Mouse (Mus musculus) retina, postnatal 7 days (tissue): ENCODE data around the gene Neurl4.
A peak's percentile ranks its signal among the peaks of the same experiment; 100 is the strongest.

ENCODE experiments used
- DNase-seq: peaks from one replicate; pipeline ENCODE4 v3.0.0-alpha.2; 2012; ENCODE audit warnings: low read depth, low spot score

The Neurl4 gene

DNA sequence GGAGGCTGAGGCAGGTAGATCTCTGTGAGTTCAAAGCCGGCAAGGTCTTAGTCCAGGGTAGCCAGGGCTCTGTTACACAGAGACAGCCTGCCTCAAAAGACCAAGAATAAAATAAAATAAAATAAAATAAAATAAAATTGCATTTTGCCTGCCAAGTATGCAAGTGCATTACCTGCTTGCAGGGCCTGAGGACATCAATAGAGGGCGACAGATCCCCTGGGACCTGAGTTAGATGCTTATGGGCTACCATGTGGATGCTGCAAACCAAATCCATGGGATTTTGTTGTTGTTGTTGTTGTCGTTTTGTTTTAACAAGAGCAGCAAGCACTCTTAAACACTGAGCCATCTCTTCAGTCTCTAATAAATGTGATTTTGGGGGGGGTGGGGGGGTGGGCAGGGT, 31.4 kb downstream of the Neurl4 start:
- no peak for DNase-seq

- DNase-seq: no peak
Observed at GRCm38 (mm10) chr11:69933066-69933465, 32.2 kb downstream of the Neurl4 start.

DNA sequence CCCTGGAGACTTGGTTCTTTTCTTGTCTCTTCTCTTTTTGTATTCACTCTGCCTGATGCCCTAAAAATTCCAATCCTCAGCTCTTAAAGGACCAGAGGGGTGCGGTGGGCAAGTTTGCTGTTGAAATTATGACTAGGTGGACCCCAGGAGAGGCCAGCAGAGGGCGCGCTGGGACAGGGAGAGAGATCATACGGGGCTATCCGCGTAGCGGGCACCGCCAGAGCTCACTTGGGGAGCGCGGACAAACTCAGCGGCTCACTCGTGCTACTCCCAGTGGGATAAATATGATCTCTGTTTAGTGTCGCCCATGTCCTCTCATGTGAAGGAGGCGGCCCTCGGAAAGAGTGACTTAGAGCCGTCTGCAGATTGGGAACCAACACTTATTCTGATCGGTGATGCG, 33.3 kb downstream of the Neurl4 start:
- DNase-seq: peak; percentile 86

- DNase-seq: no peak
Observed at GRCm38 (mm10) chr11:69934681-69935080, 33.8 kb downstream of the Neurl4 start.

- peak; percentile 86 for DNase-seq
Observed at GRCm38 (mm10) chr11:69935137-69935879, 34.4 kb downstream of the Neurl4 start, which contains the start of gene Ybx2. TSS of gene Ybx2 (plus strand) at chr11:69935796.

DNA sequence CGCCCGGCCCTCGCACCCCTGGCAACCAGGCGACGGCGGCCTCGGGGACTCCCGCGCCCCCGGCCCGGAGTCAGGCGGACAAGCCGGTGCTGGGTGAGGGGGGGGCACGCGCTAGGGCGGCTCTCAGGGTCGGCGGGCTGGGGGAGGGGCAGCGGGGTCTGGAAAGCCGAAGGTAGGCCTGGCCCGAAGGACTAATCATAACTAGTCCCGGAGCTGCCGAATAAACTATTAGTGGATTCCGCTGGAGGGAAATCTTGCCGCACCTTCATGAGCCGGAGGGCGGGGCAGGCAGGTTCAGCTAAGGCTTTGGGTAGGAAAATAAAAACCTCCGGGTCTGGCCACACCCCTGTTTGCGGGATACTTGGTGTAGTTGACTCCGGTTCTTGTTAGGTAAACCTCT, 35.3 kb downstream of the Neurl4 start:
- DNase-seq: no peak

- no peak for DNase-seq
Observed at GRCm38 (mm10) chr11:69936714-69937347, 36.0 kb downstream of the Neurl4 start.

DNA sequence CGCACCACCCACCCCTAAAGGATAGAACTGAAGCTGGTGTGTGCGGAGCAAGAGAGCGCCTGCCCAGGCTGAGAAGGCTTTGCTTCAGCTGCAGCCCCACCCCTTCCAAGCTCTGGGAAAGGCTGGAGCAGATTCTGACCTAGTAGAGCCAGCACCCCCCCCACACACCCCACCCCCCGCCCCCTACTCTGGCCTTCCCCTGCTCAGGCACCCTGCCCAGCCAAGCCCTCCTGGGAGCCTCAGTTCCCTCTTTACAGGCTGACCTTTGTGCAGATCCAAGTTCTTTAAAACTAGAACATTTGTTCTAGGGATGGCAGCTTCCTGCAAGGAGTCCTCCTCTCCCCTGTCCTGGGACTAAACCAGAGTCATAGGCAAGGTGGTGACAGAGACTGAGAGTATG, 36.5 kb downstream of the Neurl4 start:
- DNase-seq: no peak

DNA sequence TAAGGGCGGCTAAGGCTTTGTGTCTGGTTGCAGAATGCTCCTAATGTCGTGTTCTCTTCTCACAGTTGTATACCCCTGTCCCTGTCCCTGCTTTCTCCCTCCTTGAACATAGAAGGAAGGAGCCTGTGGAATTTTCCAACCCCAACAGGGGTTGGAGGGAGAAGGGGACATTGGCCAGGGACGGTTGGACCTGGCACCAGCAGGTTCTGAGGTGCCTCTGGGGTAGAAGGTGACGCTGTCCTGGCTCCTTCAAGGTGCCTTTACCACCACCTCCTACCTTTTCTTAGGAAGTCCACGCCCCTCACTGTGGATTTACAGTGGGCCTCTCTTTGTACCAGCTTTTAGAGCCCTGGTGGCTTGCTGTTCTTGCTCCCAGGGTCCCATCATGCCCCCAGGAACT, 37.0 kb downstream of the Neurl4 start:
- DNase-seq: no peak

DNA sequence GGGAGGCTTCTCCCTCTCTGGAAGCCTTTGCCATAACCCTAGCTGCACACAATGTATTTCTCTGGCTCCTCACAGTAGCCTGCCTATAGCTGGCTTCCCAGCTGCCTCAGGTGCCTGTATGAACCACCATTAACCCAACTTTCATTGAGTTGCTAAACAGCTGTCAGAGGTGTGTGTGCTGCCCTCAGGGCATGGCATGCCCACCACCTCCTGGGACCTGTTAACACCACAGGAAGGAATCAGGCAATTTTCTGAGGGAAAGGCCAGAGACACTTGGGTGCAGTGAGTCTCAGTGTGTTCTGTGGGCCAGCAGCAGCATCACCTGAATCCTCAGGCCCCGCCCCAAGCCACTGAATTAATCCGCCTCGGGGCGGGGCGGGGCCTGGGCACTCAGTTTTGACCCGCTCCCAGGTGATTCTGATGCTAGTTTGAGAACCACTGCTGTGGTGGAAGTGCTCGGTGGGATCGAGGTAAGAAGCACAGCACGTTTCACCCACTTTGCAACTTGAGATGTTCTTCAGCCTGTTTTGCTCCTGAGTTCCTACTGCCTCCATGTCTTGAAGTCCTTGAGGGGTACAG, 37.6 kb downstream of the Neurl4 start:
- no peak for DNase-seq

DNA sequence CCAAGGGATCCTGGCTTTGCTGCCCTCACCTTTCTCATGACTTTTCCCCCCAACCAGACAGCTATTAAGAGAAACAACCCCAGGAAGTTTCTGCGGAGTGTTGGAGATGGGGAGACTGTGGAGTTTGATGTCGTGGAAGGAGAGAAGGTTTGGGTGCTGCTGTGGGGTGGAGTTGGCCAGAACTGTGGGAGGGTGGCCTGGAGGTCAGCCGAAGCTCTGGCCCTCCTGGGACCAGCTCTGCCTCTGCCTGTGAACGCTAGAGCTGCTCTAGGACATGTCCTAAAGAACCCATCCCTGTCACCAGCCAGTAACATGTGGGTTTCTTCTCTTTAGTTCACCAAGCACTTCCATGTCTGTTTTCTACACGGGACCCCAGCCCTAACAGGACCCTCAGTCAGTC, 38.3 kb downstream of the Neurl4 start:
- no peak for DNase-seq

GRCm38 (mm10) chr11:69939731-69940130, 38.9 kb downstream of the Neurl4 start:
- no peak for DNase-seq

DNA sequence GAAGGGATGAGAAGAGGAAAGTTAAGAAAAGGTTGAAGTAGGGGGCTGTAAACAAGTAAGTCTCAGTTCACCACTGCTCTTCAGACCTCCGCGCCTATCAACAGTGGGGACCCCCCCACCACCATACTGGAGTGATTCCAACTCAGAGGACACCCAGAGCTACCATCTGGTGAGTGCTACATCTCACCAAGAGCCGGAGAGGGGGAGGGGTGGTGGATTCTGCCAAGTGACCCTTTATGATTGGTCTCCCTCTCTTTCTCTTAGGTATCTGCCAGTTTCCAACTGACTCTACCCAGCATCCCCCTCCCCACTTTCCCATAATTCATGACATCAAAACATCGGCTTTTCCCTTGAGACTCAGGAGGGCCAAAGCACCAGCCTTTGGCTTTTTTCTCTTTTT, 40.1 kb downstream of the Neurl4 start:
- no peak for DNase-seq

GRCm38 (mm10) chr11:69945216-69945615, 44.3 kb downstream of the Neurl4 start:
- no peak for DNase-seq

DNA sequence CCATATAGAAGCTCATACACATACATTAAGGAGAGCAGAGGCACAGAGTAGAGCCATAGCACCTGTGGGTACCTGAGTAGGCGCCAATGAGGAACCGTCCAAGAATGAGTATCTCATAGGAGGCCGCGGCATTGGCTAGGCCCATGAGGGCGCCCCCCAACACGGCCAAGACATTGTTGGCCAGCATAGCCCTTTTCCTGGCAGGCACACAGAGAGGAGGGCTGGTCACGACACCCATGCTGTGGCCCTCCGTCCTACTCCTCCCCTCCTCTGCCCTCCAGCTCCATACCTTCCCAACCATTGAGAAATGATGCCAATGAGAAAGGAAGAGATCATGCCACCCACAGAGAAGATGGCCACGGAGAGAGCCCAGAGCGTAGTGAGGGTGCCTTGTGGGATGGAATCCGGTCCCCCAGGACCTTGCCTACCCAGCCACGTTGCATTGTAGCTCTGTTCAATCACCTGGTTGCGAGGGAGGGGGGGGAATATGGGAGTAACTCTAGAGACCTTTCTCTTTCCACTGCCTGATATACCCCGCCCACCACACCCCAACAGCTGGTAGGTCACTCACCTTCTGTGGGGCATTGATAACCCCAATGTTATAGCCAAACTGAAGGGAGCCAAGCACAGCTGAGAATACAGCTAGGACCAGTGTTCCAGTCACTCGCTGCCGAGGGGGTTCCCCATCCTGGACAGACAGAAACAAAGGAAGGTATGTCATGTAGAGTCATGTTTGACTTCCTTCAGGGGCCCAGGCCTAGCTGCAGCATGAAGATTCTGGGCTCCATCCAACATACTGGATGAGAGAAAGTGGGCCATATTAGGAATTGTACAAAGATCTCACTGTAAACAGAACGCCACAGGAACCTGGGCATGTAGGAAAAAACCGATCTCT, 45.4 kb downstream of the Neurl4 start:
- no peak for DNase-seq

- no peak for DNase-seq
Observed at GRCm38 (mm10) chr11:69947337-69948065, 46.6 kb downstream of the Neurl4 start.

DNA sequence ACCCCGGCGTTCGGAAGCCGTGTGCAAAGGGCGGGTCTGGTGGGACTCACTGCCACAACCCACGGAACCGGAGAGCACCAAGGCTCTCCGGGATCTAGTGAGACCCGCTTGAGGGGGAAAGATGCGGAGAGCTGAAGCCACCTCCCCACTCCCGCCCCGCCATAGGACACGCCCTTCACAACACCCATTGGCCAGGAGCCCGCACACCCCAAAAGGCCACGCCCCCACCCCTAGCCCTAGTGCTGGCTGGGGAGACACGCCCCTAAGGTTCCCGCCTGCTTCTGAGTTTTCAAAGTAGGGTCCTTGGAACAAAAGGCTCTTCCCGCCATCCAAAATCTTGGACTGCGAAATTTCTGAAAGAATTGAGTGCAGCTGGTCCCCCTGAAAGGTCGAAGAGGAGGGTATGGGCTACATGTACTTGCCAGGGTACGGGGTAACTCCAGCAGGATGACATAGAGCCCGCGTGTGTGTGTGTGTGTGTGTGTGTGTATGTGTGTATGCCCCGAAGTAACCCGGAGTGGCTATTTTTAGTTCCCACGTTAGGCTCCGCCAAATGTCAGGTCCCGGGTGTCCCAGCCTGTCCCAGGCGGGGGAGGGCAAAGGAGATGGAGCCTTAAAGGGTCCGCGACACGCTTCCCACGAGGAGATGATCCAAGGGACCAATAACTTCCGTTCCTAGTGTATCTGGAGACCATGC, 47.3 kb downstream of the Neurl4 start, which contains the start of gene Slc2a4:
Gene Slc2a4, minus strand, starts transcription at position 123 of the 697 bp plus-strand sequence.
- DNase-seq: peak; percentile 57

DNA sequence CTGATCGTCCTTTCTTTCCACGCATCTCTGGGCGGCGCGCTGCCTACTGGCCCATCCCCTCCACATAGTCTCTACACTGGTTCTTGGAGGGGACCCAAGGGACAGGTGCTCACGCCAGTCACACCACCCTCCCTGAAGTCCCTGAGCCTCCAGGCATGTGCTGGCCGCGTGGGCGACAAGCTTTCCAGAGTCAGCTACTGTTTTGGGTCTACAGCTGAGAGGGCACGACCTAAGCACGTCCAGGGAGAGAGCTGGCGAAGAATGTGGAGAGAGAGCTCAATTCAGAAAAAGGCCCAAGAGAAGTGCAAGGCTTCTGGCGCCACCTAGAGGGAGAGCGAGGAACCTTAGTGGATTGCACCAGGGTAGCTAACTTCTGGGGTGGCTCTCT, 47.9 kb downstream of the Neurl4 start:
- peak; percentile 81 for DNase-seq

DNA sequence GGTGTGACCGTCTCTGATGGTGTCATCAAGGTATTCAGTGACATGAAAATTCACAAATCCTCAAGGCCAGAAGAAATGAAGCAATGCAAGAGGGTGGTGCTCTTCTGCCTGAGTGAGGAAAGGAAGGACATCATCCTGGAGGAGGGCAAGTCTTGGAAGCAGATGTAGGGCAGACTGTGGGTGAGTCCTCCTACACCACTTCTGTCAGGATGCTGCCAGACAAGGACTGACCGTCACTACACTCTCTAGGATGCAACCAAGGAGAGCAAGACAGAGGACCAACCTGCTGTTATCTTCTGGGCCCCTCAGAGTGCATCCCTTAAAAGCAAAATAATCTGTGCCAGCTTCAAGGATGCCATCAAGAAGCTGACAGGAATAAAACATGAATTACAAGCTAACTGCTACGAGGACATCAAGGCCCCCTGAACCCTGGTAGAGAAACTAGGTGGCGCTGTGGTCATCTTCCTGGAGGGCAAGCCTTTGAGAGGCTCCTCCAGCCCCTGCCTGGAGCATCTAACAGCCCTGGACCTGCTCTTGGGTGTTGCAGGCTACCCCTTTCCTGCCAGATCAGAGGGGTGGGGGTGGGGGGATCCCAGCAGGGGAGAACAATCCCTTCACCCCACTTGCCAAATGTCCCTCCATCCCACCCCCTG, 50.1 kb downstream of the Neurl4 start:
- no peak for DNase-seq

GRCm38 (mm10) chr11:69952274-69952673, 51.4 kb downstream of the Neurl4 start:
- no peak for DNase-seq
